Mouse (Mus musculus) olfactory bulb, adult 2 months (tissue): Measurements from ENCODE around the gene Agbl5.

Experiments
- CTCF ChIP-seq: fragments of 200-500 bp; IDR thresholded peaks from 2 replicates; pipeline ENCODE4 v1.5.1; 2012; ENCODE audit warnings: low read depth, mild to moderate bottlenecking, low read length, moderate library complexity; ENCODE audit not compliant: insufficient read depth
- POLR2A ChIP-seq: fragments of 200-500 bp; IDR thresholded peaks from 2 replicates; pipeline ENCODE4 v1.6.1; 2012; ENCODE audit warnings: mild to moderate bottlenecking, low read depth, low read length, moderate library complexity; ENCODE audit not compliant: insufficient read depth

DNA sequence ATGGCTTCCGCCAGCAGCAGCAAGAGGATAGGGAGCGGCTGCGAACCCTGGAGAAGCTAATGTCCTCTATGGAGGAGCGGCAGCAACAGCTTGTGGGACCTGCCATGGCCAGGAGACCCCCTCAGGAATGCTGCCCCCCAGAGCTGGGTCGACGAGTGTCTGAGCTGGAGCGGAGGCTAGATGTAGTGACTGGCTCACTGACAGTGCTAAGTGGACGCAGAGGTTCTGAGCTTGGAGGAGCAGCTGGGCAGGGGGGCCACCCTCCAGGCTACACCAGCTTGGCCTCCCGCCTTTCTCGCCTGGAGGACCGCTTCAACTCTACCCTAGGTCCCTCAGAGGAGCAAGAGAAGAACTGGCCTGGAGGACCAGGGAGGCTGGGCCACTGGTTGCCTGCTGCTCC is 28.9 kb downstream of the Agbl5 start:
- TF ChIP-seq POLR2A (no peak), CTCF (no peak)
